Mouse (Mus musculus): ENCODE data around the gene Nxpe3.

DNA sequence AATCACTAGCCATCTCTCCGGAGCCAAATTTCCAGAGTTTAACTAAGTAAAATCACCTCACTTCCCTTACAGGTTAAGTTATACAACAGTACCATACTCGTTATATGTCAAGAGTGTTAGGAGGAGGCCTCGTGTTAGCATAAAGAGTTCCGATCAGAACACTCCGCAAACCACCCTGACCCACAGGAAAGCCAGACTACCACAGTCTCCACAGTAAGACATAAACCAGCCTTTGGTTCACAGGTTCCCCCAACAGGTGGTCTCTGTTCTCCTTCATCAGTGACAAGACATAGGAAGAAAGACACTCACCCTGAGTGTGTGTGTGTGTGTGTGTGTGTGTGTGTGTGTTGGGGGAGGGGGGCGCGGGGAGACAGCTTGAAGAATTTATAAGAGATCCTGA lies 3.7 kb downstream of the Nxpe3 start:
- no peak for TF ChIP-seq POLR2A (IDR thresholded peaks at IDR 0.05; ENCODE audit: borderline replicate concordance, extremely low read depth, insufficient read depth, insufficient read length, poor library complexity, severe bottlenecking)
- TF ChIP-seq CTCF (IDR thresholded peaks at IDR 0.05; ENCODE audit: borderline replicate concordance, extremely low read depth, insufficient read depth, insufficient read length) = no peak

All from brain, embryonic 14.5 days (tissue).